Mouse (Mus musculus) thymus, postnatal 36 days (tissue): Measurements from ENCODE around the gene Klhl29.

Source experiments
- DNase-seq, 2 experiments: peaks; one replicate each; pipeline ENCODE4 v3.0.0; 2022; ENCODE audit warnings: mixed read lengths in 2 of 2

Klhl29 gene

GRCm38 (mm10) chr12:5252569-5252968 is 122.9 kb downstream of the Klhl29 start:
- no peak for DNase-seq

DNA sequence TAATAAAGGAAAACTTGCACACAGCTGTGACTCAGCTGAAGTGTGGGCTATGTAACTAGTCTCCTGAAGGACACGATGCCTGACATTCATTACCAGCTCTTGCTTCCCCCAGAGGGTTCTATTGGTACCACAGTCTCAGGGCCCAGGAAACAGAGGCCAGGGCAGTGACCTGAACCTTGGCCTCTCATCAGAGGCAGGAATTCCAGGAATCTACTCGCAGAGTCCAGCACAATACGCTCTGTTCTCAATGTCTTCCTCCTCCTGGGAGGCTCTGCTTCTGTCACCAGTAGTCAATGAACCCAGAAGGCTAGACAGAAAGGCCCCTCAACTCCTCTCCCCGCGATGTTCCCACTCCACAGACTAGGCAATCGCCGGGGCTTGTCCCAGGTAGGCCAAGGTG is 125.4 kb downstream of the Klhl29 start:
- no peak for DNase-seq

DNA sequence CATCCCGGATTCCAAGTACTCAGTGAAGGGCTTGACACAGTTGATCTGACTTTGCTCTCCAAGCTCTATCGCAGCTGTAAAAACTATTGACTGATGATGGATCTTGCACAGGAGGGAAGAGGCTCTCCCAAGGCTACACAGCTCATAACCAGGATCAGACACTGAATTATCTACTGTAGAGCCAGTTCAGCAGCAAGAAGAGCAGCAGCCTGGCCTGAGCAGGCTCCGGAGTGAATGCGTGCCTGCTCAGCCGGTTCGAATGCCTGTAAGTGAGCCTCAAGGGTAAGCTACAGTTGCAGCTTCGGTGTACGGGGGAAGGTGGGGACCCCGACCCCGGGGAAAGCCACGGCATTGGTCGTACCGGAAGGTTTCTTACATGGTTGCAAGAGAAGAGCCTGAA is 126.4 kb downstream of the Klhl29 start:
- no peak for DNase-seq

DNA sequence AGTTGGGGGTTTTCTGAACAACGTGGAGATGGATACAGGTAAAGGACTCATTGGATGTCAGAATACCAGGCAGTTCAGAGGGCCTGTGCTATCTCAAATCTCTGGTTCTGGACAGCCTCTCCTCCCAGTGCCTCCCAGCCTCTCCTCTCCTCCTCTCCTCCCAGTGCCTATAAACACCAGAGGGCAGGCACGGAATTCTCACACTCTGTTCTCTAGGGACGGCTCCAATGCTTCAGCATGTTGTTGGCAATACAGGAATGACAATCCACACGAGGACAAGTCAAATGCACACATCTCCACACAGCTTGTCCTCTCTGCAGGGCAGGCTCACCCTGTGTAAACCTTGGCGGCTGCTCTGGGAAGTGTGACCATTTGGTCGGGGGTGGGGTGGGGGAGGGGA is 128.0 kb downstream of the Klhl29 start:
- DNase-seq, result no peak

DNA sequence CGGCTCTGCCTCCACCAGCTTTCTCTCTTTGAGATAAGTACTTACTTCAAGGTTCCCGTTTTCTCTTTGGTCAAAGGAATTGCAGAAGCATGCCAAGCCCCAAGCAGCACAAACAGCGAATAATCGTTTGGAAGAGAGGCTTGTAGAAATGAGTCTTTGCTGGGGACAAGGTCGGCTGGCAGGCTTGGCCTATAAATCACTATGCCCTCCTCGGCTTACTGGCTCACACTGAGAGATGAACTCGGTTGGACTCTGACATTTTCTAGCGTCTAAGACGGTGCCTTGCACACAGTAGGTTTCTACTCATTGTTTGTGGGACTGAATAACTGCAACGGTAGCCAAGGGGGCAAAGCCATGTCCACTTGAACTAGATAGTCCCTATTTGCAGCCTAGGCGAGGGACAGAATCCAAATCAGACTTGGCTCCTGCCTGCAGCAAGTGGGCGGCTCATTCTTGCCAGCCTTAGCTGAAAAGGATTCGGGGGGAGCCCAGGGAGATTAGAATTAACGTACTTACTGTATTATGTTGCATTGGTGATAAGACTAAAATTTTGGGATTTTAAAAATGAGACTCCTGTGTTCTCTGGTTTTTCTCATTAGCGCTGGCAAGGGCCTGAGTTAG is 128.7 kb downstream of the Klhl29 start:
- no peak for DNase-seq

DNA sequence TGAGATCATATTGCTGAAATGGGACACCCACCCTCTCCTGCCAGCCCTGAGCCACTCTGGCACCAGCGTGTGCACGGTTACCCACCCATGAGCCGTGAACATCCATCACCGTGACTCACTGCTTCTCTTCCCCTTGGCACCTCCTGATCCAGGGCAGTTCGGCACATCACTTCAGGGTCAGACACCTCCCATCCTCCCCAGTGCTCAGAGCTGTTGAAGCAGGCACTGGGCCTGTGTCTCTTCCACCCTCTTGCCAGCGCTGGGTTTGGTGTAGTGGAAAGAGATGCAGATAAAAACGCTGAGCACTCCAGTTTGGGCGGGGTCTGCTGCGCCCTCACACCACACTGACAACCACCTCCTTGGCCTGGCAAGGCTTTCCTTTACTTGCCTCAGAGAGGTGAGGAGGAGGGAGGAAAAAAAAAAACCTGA is 129.3 kb downstream of the Klhl29 start:
- DNase-seq, result no peak

GRCm38 (mm10) chr12:5245207-5245597 is 130.3 kb downstream of the Klhl29 start:
- no peak for DNase-seq

DNA sequence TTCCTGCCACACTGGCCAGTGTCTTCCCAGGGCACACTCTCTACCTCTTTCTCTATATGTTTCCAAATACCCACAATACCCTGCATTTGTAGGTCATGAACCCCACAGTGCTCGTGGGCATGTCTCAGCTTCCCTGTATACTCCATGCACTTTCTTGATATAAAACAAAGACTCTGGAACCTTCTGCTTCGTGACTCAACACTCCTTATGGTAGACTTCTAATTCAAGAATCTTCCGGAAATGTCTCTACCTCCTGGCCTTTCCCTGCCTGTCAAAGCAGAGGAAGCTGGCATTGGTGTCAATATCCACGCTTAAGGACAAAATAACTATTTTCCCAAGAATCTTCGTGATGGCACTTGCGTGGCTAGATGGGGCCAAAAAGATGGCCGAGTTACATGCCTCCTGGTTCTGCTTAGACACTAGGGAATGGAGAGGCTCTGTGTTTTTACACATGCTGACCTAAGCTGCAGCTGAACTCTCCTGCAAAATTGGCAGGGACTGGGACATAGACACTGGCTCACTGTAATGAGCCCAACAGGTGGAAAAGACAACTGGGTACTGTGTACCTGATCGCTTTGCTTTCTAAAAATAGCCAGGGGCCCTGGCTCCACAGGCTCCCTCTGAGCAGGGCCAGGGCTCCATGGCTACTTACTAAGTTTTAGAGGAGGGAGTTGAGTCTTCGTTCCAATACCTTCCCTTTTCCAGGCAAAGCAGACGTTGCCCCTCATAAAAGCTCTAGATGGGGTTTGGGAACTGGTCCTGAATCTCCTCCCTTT is 130.9 kb downstream of the Klhl29 start:
- DNase-seq, result no peak

GRCm38 (mm10) chr12:5243867-5244266 is 131.6 kb downstream of the Klhl29 start:
- DNase-seq, result no peak

GRCm38 (mm10) chr12:5243449-5243848 is 132.0 kb downstream of the Klhl29 start:
- no peak for DNase-seq

DNA sequence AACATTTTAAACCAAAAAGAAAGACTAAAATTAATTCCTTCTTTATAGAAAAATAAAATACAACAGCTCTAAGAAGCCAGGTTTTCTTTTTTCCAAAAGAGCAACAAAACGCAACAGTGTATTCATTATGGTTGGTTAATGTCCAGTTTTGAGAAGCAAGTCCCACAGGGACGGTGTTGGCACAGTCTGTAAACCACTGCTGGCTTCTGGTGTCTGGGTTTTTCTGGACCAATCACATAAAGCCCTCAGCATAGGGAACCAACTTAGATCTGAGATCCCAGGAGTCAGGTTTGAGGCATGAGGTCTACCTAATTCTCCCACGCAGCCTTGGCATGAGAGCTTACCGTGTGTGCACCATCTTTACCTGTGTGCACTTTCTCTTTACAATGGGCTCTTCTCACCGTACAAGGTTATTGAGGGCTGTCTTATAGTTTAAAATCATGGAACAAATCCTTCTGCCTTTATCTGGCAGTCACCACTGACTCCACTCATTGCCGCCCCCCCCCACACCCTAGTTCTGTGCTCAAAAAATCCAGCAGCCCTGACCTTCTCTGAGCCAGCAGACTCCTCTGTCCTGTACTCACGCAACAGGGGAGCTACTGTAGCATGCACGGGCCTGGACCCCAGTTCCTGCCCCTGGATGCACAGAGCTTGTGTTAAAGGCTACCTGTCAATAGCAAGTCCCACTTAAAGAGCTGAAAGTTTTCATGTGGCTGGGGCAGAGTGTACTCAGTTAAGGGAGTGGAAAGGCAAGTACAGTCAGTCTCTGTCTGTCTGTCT is 132.7 kb downstream of the Klhl29 start:
- no peak for DNase-seq

GRCm38 (mm10) chr12:5239451-5240245 is 135.8 kb downstream of the Klhl29 start:
- no peak for DNase-seq

GRCm38 (mm10) chr12:5237078-5237477 is 138.4 kb downstream of the Klhl29 start:
- DNase-seq, result no peak

DNA sequence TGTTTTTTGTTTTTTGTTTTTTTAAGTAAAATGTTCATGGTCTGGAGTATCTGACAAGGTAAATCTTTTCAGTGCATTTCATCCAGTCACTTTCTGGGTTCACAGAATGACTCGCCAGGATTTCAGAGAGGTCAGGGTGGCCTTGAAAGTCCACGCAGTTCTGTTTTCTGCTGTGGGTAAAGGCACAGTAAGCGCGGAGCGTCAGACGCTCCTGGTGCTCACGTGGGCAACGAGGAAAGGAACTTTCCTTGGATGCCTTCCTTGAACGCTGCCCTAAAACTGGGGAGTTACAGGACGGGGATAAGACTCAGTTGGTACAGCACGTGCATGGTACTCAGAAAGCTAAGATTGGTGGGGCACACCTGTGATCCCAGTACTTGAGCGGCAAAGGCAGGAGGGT is 139.9 kb downstream of the Klhl29 start:
- DNase-seq, result no peak

- DNase-seq, result no peak
These were observed 145.0 kb downstream of the Klhl29 start for GRCm38 (mm10) chr12:5230504-5230903.

GRCm38 (mm10) chr12:5226676-5227654 is 148.5 kb downstream of the Klhl29 start:
- no peak for DNase-seq

- DNase-seq, result no peak
These were observed 151.9 kb downstream of the Klhl29 start for GRCm38 (mm10) chr12:5223595-5223994.

GRCm38 (mm10) chr12:5222439-5223202 is 152.9 kb downstream of the Klhl29 start:
- DNase-seq, result no peak

DNA sequence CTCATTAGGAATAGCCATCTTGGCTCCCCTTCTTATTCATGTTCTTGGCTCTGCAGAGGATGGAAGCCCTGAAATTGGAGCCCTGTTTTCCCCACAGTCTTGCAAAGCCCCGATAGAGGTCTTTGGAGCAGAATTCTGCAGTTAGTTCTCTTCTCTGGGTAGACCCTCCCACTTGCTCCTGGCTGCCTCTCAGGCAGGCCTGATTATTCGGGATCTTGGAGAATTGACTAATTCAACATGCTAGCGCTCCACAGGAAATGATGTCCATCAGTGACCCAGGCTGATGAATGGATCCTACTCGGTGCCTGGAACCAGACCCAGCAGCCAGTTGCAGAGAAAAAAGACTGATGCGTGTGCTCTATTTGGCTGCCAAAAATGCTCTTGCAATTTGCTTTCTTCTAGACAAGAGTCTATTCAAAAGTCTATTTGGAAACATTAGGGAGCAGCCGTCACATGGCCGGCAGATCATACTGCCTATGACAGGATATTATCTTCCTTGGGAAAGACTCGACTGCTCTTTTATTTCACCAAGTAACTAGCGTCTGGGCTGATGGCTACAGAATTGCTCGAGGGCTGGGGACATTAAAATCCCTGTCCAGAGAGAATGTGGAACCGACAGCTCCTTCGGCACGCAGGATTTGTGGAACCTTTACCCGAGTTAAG is 155.4 kb downstream of the Klhl29 start:
- DNase-seq, result no peak
